Mouse (Mus musculus): Measurements from ENCODE around the gene Arf6. TPM values are rescaled to one million over a fixed set of nuclear protein-coding genes. Genes with fewer than 3 reads are reported as not detected.

Arf6 gene
- polyA plus RNA-seq, 1 experiment from 2014 or later = 32.1 TPM

- Histone ChIP-seq H3K4me3 (no peak overlapping the region), H3K27ac (replicated peaks) (no peak overlapping the region), H3K9me3 (no peaks in the 10 kb centered on the region), H3K36me3 (no peaks in the 10 kb centered on the region), H3K4me1 (no peaks in the 10 kb centered on the region; the same call in 1 of the 2 replicates), H3K4me2 (replicated peaks) (no peak overlapping the region), H3K9ac (replicated peaks) (no peak overlapping the region), H3K27me3 (no peaks in the 10 kb centered on the region)
- WGBS = 66% methylated on average over 6 of the region's 6 CpGs
- ATAC-seq (replicated peaks) = no peak
Measured at GRCm38 (mm10) chr12:69394456-69394855, 22.5 kb downstream of the Arf6 start.

GRCm38 (mm10) chr12:69400367-69400766 is 28.4 kb downstream of the Arf6 start:
- WGBS = 89% methylated on average over 4 of the region's 4 CpGs
- H3K9ac ChIP-seq (replicated peaks) = no peak overlapping the region
- no peak overlapping the region for H3K27ac ChIP-seq (replicated peaks)
- H3K9me3 ChIP-seq = no peaks in the 10 kb centered on the region
- peaks cover 8% of the 10 kb centered on the region; the same call in 1 of the 2 replicates for H3K4me1 ChIP-seq
- no peaks in the 10 kb centered on the region for H3K27me3 ChIP-seq
- H3K4me2 ChIP-seq (replicated peaks) = no peak overlapping the region
- H3K36me3 ChIP-seq = no peaks in the 10 kb centered on the region
- H3K4me3 ChIP-seq = no peak overlapping the region
- ATAC-seq (replicated peaks) = no peak

- no peaks in the 10 kb centered on the region for H3K36me3 ChIP-seq
- no peak overlapping the region for H3K9ac ChIP-seq (replicated peaks)
- no peak overlapping the region for H3K4me3 ChIP-seq
- 22% methylated on average over 2 of the region's 2 CpGs for WGBS
- no peak for ATAC-seq (replicated peaks)
- no peak overlapping the region for H3K27ac ChIP-seq (replicated peaks)
- H3K4me1 ChIP-seq = peaks cover 8% of the 10 kb centered on the region; the same call in 1 of the 2 replicates
- no peaks in the 10 kb centered on the region for H3K27me3 ChIP-seq
- H3K9me3 ChIP-seq = no peaks in the 10 kb centered on the region
- H3K4me2 ChIP-seq (replicated peaks) = no peak overlapping the region
Measured at GRCm38 (mm10) chr12:69400871-69401286, 28.9 kb downstream of the Arf6 start.

- Histone ChIP-seq H3K27me3 (no peaks in the 10 kb centered on the region), H3K4me1 (peaks cover 8% of the 10 kb centered on the region; the same call in 1 of the 2 replicates), H3K36me3 (no peaks in the 10 kb centered on the region), H3K4me2 (replicated peaks) (no peak overlapping the region), H3K27ac (replicated peaks) (no peak overlapping the region), H3K9me3 (no peaks in the 10 kb centered on the region), H3K9ac (replicated peaks) (no peak overlapping the region), H3K4me3 (no peak overlapping the region)
- no peak for ATAC-seq (replicated peaks)
- WGBS = 60% methylated on average over 9 of the region's 9 CpGs
Measured at GRCm38 (mm10) chr12:69402100-69402499, 30.1 kb downstream of the Arf6 start.

- H3K27ac ChIP-seq (replicated peaks) = no peak overlapping the region
- H3K9ac ChIP-seq (replicated peaks) = no peak overlapping the region
- H3K27me3 ChIP-seq = no peaks in the 10 kb centered on the region
- H3K4me2 ChIP-seq (replicated peaks) = no peak overlapping the region
- WGBS = 91% methylated on average over 13 of the region's 13 CpGs
- H3K36me3 ChIP-seq = no peaks in the 10 kb centered on the region
- H3K9me3 ChIP-seq = no peaks in the 10 kb centered on the region
- no peak for ATAC-seq (replicated peaks)
- no peak overlapping the region for H3K4me3 ChIP-seq
- peaks cover 8% of the 10 kb centered on the region; the same call in 1 of the 2 replicates for H3K4me1 ChIP-seq
Measured at GRCm38 (mm10) chr12:69402594-69403167, 30.7 kb downstream of the Arf6 start.

- Histone ChIP-seq H3K9me3 (no peaks in the 10 kb centered on the region), H3K4me2 (replicated peaks) (no peak overlapping the region), H3K4me3 (no peak overlapping the region), H3K9ac (replicated peaks) (no peak overlapping the region), H3K27ac (replicated peaks) (no peak overlapping the region), H3K36me3 (no peaks in the 10 kb centered on the region), H3K4me1 (no peaks in the 10 kb centered on the region), H3K27me3 (no peaks in the 10 kb centered on the region)
- no peak for ATAC-seq (replicated peaks)
- WGBS = 71% methylated on average over 5 of the region's 5 CpGs
Measured at GRCm38 (mm10) chr12:69410767-69411166, 38.8 kb downstream of the Arf6 start.

- no peak for ATAC-seq (replicated peaks)
- 72% methylated on average over 4 of the region's 4 CpGs for WGBS
- no peaks in the 10 kb centered on the region for H3K9me3 ChIP-seq
- H3K4me3 ChIP-seq = no peak overlapping the region
- no peaks in the 10 kb centered on the region for H3K36me3 ChIP-seq
- no peak overlapping the region for H3K27ac ChIP-seq (replicated peaks)
- H3K4me1 ChIP-seq = no peaks in the 10 kb centered on the region
- H3K27me3 ChIP-seq = no peaks in the 10 kb centered on the region
- no peak overlapping the region for H3K4me2 ChIP-seq (replicated peaks)
- H3K9ac ChIP-seq (replicated peaks) = no peak overlapping the region
Measured at GRCm38 (mm10) chr12:69411936-69412335, 40.0 kb downstream of the Arf6 start.

GRCm38 (mm10) chr12:69413303-69413702 is 41.4 kb downstream of the Arf6 start:
- H3K27ac ChIP-seq (replicated peaks) = no peak overlapping the region
- no peaks in the 10 kb centered on the region for H3K9me3 ChIP-seq
- no peak overlapping the region for H3K4me3 ChIP-seq
- no peaks in the 10 kb centered on the region for H3K36me3 ChIP-seq
- WGBS = 78% methylated on average over 3 of the region's 3 CpGs
- H3K4me1 ChIP-seq = no peaks in the 10 kb centered on the region
- no peak overlapping the region for H3K4me2 ChIP-seq (replicated peaks)
- no peak for ATAC-seq (replicated peaks)
- no peaks in the 10 kb centered on the region for H3K27me3 ChIP-seq
- no peak overlapping the region for H3K9ac ChIP-seq (replicated peaks)

- H3K4me2 ChIP-seq (replicated peaks) = no peak overlapping the region
- no peak overlapping the region for H3K9ac ChIP-seq (replicated peaks)
- 81% methylated on average over 4 of the region's 4 CpGs for WGBS
- no peak for ATAC-seq (replicated peaks)
- no peaks in the 10 kb centered on the region for H3K36me3 ChIP-seq
- H3K9me3 ChIP-seq = no peaks in the 10 kb centered on the region
- no peaks in the 10 kb centered on the region for H3K27me3 ChIP-seq
- H3K4me1 ChIP-seq = no peaks in the 10 kb centered on the region
- no peak overlapping the region for H3K27ac ChIP-seq (replicated peaks)
- H3K4me3 ChIP-seq = no peak overlapping the region
Measured at GRCm38 (mm10) chr12:69414826-69415572, 43.0 kb downstream of the Arf6 start.

GRCm38 (mm10) chr12:69416793-69417192 is 44.8 kb downstream of the Arf6 start:
- ATAC-seq (replicated peaks) = no peak
- 79% methylated on average over 7 of the region's 7 CpGs for WGBS
- Histone ChIP-seq H3K4me2 (replicated peaks) (no peak overlapping the region), H3K4me1 (no peaks in the 10 kb centered on the region), H3K27ac (replicated peaks) (no peak overlapping the region), H3K9ac (replicated peaks) (no peak overlapping the region), H3K9me3 (no peaks in the 10 kb centered on the region), H3K4me3 (no peak overlapping the region), H3K36me3 (no peaks in the 10 kb centered on the region), H3K27me3 (no peaks in the 10 kb centered on the region)

- no peak overlapping the region for H3K9ac ChIP-seq (replicated peaks)
- no peak overlapping the region for H3K4me3 ChIP-seq
- no peaks in the 10 kb centered on the region for H3K27me3 ChIP-seq
- H3K4me1 ChIP-seq = no peaks in the 10 kb centered on the region
- no peak overlapping the region for H3K27ac ChIP-seq (replicated peaks)
- H3K9me3 ChIP-seq = no peaks in the 10 kb centered on the region
- no peaks in the 10 kb centered on the region for H3K36me3 ChIP-seq
- ATAC-seq (replicated peaks) = no peak
- no peak overlapping the region for H3K4me2 ChIP-seq (replicated peaks)
- WGBS = 56% methylated on average over 9 of the region's 9 CpGs
Measured at GRCm38 (mm10) chr12:69417701-69418291, 45.8 kb downstream of the Arf6 start.

GRCm38 (mm10) chr12:69418606-69419005 is 46.7 kb downstream of the Arf6 start:
- Histone ChIP-seq H3K36me3 (no peaks in the 10 kb centered on the region), H3K9me3 (no peaks in the 10 kb centered on the region), H3K4me2 (replicated peaks) (no peak overlapping the region), H3K4me1 (no peaks in the 10 kb centered on the region), H3K9ac (replicated peaks) (no peak overlapping the region), H3K27ac (replicated peaks) (no peak overlapping the region), H3K27me3 (no peaks in the 10 kb centered on the region), H3K4me3 (no peak overlapping the region)
- WGBS = 91% methylated on average over 13 of the region's 13 CpGs
- ATAC-seq (replicated peaks) = no peak

Data from forebrain, embryonic 15.5 days (tissue).